Mouse (Mus musculus) Muller cell, postnatal 12 days (primary cell): ENCODE data around the gene Pik3r1.

Source experiments
- DNase-seq: peaks from one replicate; pipeline ENCODE4 v3.0.0-alpha.2; 2015; ENCODE audit errors: inconsistent ontology term

The Pik3r1 gene

GRCm38 (mm10) chr13:101682378-101682777 lies 85.6 kb downstream of the Pik3r1 start:
- DNase-seq: no peak

GRCm38 (mm10) chr13:101680083-101680482 lies 87.9 kb downstream of the Pik3r1 start:
- DNase-seq: no peak

- DNase-seq: no peak
These were observed 89.0 kb downstream of the Pik3r1 start for GRCm38 (mm10) chr13:101678984-101679383.

- no peak for DNase-seq
These were observed 90.0 kb downstream of the Pik3r1 start for GRCm38 (mm10) chr13:101678036-101678435.

- DNase-seq: no peak
These were observed 94.1 kb downstream of the Pik3r1 start for GRCm38 (mm10) chr13:101673876-101674275.

- no peak for DNase-seq
These were observed 99.2 kb downstream of the Pik3r1 start for GRCm38 (mm10) chr13:101668859-101669258.

GRCm38 (mm10) chr13:101664010-101664409 lies 104.0 kb downstream of the Pik3r1 start:
- no peak for DNase-seq

GRCm38 (mm10) chr13:101662900-101663299 lies 105.1 kb downstream of the Pik3r1 start:
- DNase-seq: no peak

GRCm38 (mm10) chr13:101661567-101661966 lies 106.5 kb downstream of the Pik3r1 start:
- DNase-seq: no peak

GRCm38 (mm10) chr13:101660187-101660586 lies 107.8 kb downstream of the Pik3r1 start:
- DNase-seq: no peak

GRCm38 (mm10) chr13:101652131-101652530 lies 115.9 kb downstream of the Pik3r1 start:
- no peak for DNase-seq

GRCm38 (mm10) chr13:101641632-101642031 lies 126.4 kb downstream of the Pik3r1 start:
- no peak for DNase-seq

- DNase-seq: no peak
These were observed 132.2 kb downstream of the Pik3r1 start for GRCm38 (mm10) chr13:101635837-101636236.

GRCm38 (mm10) chr13:101634420-101634819 lies 133.6 kb downstream of the Pik3r1 start:
- DNase-seq: no peak

GRCm38 (mm10) chr13:101633620-101634019 lies 134.4 kb downstream of the Pik3r1 start:
- no peak for DNase-seq

GRCm38 (mm10) chr13:101632771-101633170 lies 135.2 kb downstream of the Pik3r1 start:
- DNase-seq: peak; percentile 16

GRCm38 (mm10) chr13:101631561-101631960 lies 136.5 kb downstream of the Pik3r1 start:
- DNase-seq: peak; percentile 62
